Comparison of ENCODE assay signal across 9 mouse cellular contexts in genomic region chr11:18581078-18581800, GRCm38 (mm10).
DNase-seq lines count a peak whose midpoint lies in the region; ATAC-seq lines count a peak whose summit lies in the region.
"Had no signal": no experiment of that assay in that cellular context is flagged by ENCODE, and none has a peak within 500 bp of the region (broad histone marks: within the 10 kb centered on the region; RNA-seq: fewer than 3 reads in every experiment).

No protein-coding gene starts in this region.

- H3K27me3 ChIP-seq in forebrain, embryonic 16.5 days (replicated peaks; ENCODE audit: control insufficient read depth, insufficient read depth, low read length), result no peaks in the 10 kb centered on the region
- H3K27me3 ChIP-seq: liver, embryonic 12.5 days had no signal

- H3K27ac ChIP-seq in forebrain, embryonic 16.5 days (ENCODE audit: low read length), result no peak overlapping the region
- H3K27ac ChIP-seq: liver, embryonic 12.5 days had no signal

- H3K9me3 ChIP-seq in forebrain, embryonic 16.5 days (ENCODE audit: control insufficient read depth, low read length), result no peaks in the 10 kb centered on the region
- H3K9me3 ChIP-seq: liver, embryonic 12.5 days had no signal

- no peaks in the 10 kb centered on the region for H3K36me3 ChIP-seq in forebrain, embryonic 16.5 days (ENCODE audit: control insufficient read depth, insufficient read depth)
- H3K36me3 ChIP-seq: liver, embryonic 12.5 days had no signal

- H3K4me3 ChIP-seq in forebrain, embryonic 16.5 days (replicated peaks; ENCODE audit: low read length), result no peak overlapping the region
- H3K4me3 ChIP-seq: liver, embryonic 12.5 days had no signal

- peaks cover 13% of the 10 kb centered on the region for H3K4me1 ChIP-seq in forebrain, embryonic 16.5 days (replicated peaks; ENCODE audit: control insufficient read depth, insufficient read depth, low read length)
- H3K4me1 ChIP-seq: liver, embryonic 12.5 days had no signal

- DNase-seq in adrenal gland, postnatal 14 days, result peak; percentile 40
- no peak for DNase-seq in adrenal gland, postnatal 4 days (ENCODE audit: low spot score in 2 of 2)
- DNase-seq in left cerebral cortex, postnatal 4 days, result peak; percentile 83
- DNase-seq in left cerebral cortex, adult 11 months (ENCODE audit: low spot score), result no peak
- peak; percentile 5 to 47 for DNase-seq in layer of hippocampus, postnatal 14 days (ENCODE audit: low spot score in 2 of 2)
- no peak for DNase-seq in spleen, postnatal 14 days (ENCODE audit: low spot score in 2 of 2)

- no peak overlapping the region for H3K9ac ChIP-seq in forebrain, embryonic 16.5 days (replicated peaks; ENCODE audit: low read depth, low read length)
- H3K9ac ChIP-seq: liver, embryonic 12.5 days had no signal

- WGBS in forebrain, embryonic 16.5 days, result 65% methylated on average over 8 of the region's 8 CpGs

- no peak overlapping the region for H3K4me2 ChIP-seq in forebrain, embryonic 16.5 days (ENCODE audit: low read length)
- H3K4me2 ChIP-seq: liver, embryonic 12.5 days had no signal

- intact Hi-C loops in left cerebral cortex, postnatal 4 days (cut with DNase I), result no loop called here

- ATAC-seq in forebrain, embryonic 16.5 days, result peak; percentile 83
- no peak for ATAC-seq in erythroid progenitor cell, adult 5-6 weeks (replicated peaks; ENCODE audit: low FRiP score, poor library complexity, severe bottlenecking)
- ATAC-seq: liver, embryonic 12.5 days had no signal

Comparison
In these comparisons a context has a peak if more than half of its experiments do, and no peak if none do; other contexts are left out.
1. DNase-seq: peak in adrenal gland, postnatal 14 days (single experiment), left cerebral cortex, postnatal 4 days (single experiment) and layer of hippocampus, postnatal 14 days (2 of 2); none in adrenal gland, postnatal 4 days (0 of 2), left cerebral cortex, adult 11 months (single experiment) and spleen, postnatal 14 days (0 of 2).